Mouse (Mus musculus) liver, embryonic 14.5 days (tissue): ENCODE data around the gene Atp6v0b. TPM values are rescaled to one million over a fixed set of nuclear protein-coding genes. Genes with fewer than 3 reads are reported as not detected.

Experiments used
- ATAC-seq: fragments of 200-750 bp; cut with Nextera tagmentation; 2 replicates; pipeline ENCODE4 v1.8.0; 2017; ENCODE audit warnings: moderate number of reproducible peaks, mild to moderate bottlenecking, moderate library complexity; ENCODE audit not compliant: insufficient read depth
- DNase-seq, 3 experiments: peaks; one replicate each; pipeline ENCODE4 v3.0.0-alpha.2; 2012 to 2013; ENCODE audit warnings: low read depth in 3 of 3, low spot score in 3 of 3
- H3K27ac ChIP-seq: fragments of 300-500 bp; sonication (generic); 2 replicates; pipeline ENCODE4 v1.5.1; 2014; ENCODE audit warnings: moderate library complexity, mild to moderate bottlenecking, control low read depth, inconsistent platforms
- H3K27me3 ChIP-seq: fragments of 300-500 bp; sonication (generic); 2 replicates; pipeline ENCODE4 v1.6.1; 2014; ENCODE audit warnings: mild to moderate bottlenecking, low read length, moderate library complexity; ENCODE audit not compliant: control insufficient read depth, insufficient read depth
- H3K36me3 ChIP-seq: fragments of 300-500 bp; sonication (generic); replicated peaks from 2 replicates; pipeline ENCODE4 v1.6.1; 2014; ENCODE audit warnings: low read depth; ENCODE audit not compliant: control insufficient read depth, insufficient read depth
- H3K4me1 ChIP-seq, 2 experiments: fragments of 200-500 bp in 1 of 2; fragments of 300-500 bp in 1 of 2; sonication (generic) in 1 of 2; replicated peaks; 2 replicates each; pipeline ENCODE4 v1.6.1; 2012 to 2014; ENCODE audit warnings: antibody characterized with exemption in 1 of 2, inconsistent platforms in 1 of 2, low read length in 1 of 2; ENCODE audit not compliant: control insufficient read depth in 2 of 2, insufficient read depth in 2 of 2
- H3K4me2 ChIP-seq: fragments of 300-500 bp; sonication (generic); 2 replicates; pipeline ENCODE4 v1.6.1; 2014; ENCODE audit warnings: low read depth, mild to moderate bottlenecking, control low read depth, moderate library complexity
- H3K4me3 ChIP-seq, 2 experiments: fragments of 200-500 bp in 1 of 2; fragments of 300-500 bp in 1 of 2; sonication (generic) in 1 of 2; 2 replicates each; pipeline ENCODE4 v1.5.1; 2012 to 2014; ENCODE audit warnings: low read depth in 2 of 2, low read length in 2 of 2, mild to moderate bottlenecking in 2 of 2, control low read depth in 1 of 2, inconsistent platforms in 1 of 2, moderate library complexity in 1 of 2; ENCODE audit not compliant: insufficient read depth in 1 of 2
- H3K9ac ChIP-seq: fragments of 300-500 bp; sonication (generic); replicated peaks from 2 replicates; pipeline ENCODE4 v1.6.1; 2014; ENCODE audit warnings: mild to moderate bottlenecking, control low read depth, moderate library complexity
- H3K9me3 ChIP-seq: fragments of 300-500 bp; sonication (generic); 2 replicates; pipeline ENCODE4 v1.6.1; 2016; ENCODE audit warnings: low read length, mixed read lengths; ENCODE audit not compliant: control insufficient read depth
- CTCF ChIP-seq: IDR thresholded peaks from 2 replicates; pipeline ENCODE4 v1.5.1; 2016; ENCODE audit warnings: antibody characterized with exemption, low read depth, control low read depth
- EP300 ChIP-seq: IDR thresholded peaks from 2 replicates; pipeline ENCODE4 v1.6.1; 2016; ENCODE audit warnings: antibody characterized with exemption, low read depth
- WGBS: fragments of 180-500 bp; shearing (Covaris S2); extraction: QIAGEN DNeasy Blood & Tissue Kit; methylation state at CpG from one replicate; pipeline ENCODE4 v1.1.7; 2014; ENCODE audit not compliant: insufficient replicate concordance; 5-methylcytosine and 5-hydroxymethylcytosine counted together
- polyA plus RNA-seq, 2 experiments: library from polyadenylated mRNA; depleted of rRNA in 1 of 2; stranded (reverse) in 1 of 2; unstranded in 1 of 2; fragments of >200 nt; fragmentation: Nextera tagmentation in 1 of 2; extraction: Ambion mirVana in 1 of 2; gene quantifications; 2 replicates each; pipeline versions ENCODE4 v1.2.1 to v1.2.3; 2012 to 2014

Atp6v0b gene
- polyA plus RNA-seq, 2 experiments: 118 to 152 TPM

DNA sequence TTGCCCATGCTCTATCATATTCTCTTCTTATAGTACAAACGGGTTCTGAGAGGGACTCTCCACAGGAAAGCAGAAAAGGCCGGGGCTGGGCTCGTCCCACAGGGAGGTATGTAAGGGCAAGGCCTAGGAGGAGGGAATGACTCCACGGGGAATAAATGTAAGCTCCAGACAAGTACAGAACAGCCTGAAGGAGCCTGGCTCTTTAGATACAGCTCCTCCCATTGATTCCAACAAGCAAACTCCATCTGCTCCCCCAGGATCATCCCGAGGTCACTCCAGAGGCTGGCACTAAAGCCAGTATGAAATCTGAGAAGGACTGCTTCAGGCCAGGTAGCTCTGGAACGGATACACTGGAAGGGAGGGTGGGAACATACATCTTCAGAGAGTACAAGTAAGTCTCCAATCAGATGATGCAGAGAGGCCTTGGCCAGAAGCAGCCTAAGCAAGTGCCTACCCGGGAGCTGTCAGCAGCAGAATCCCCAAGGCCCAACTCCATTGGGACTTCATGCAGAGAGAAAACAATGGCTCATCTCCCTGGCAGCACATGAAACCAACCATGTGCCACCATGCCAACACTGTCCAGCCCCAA is 25.6 kb upstream of the Atp6v0b start:
- Histone ChIP-seq H3K27me3 (no peaks in the 10 kb centered on the region), H3K9me3 (no peaks in the 10 kb centered on the region), H3K27ac (no peak overlapping the region), H3K4me3 (no peak overlapping the region; a peak in 1 of 4 replicates), H3K36me3 (peaks cover 6% of the 10 kb centered on the region; the same call in 1 of the 2 replicates), H3K4me1 (peaks cover 11 to 17% of the 10 kb centered on the region in 2 experiments), H3K4me2 (peak overlapping the region; percentile 93), H3K9ac (no peak overlapping the region)
- DNase-seq (no peak), ATAC-seq (no peak)
- 75% methylated on average over 7 of the region's 7 CpGs for WGBS
- TF ChIP-seq CTCF (no peak), EP300 (no peak)

DNA sequence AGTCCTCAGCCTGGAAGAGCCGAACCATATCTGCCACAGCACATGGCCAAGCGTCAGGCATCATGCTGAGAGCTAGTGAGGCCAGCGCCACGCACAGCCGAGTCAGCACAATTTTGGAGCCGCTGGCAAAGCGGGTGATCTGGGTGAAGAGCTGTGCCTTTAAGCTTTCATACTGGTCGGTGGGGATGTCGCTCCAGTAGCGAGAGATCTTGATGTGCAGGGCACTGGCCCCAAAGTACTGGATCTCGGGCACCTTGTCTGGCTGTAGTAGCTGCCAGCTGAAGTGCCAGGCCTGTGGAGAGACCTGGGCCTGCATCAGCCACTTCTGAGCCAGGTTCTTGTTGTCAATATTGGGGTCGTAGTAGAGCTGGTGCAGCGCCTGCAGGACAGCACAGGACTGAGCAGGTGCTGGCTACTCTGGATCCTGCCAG is 25.0 kb upstream of the Atp6v0b start:
- Histone ChIP-seq H3K4me2 (no peak overlapping the region), H3K9ac (no peak overlapping the region), H3K9me3 (no peaks in the 10 kb centered on the region), H3K27me3 (no peaks in the 10 kb centered on the region), H3K4me3 (no peak overlapping the region), H3K36me3 (peaks cover 6% of the 10 kb centered on the region; the same call in 1 of the 2 replicates), H3K4me1 (peaks cover 11 to 12% of the 10 kb centered on the region in 2 experiments), H3K27ac (no peak overlapping the region)
- TF ChIP-seq EP300: no peak
- TF ChIP-seq CTCF: no peak
- ATAC-seq (no peak), DNase-seq (no peak)
- 89% methylated on average over 13 of the region's 13 CpGs for WGBS

DNA sequence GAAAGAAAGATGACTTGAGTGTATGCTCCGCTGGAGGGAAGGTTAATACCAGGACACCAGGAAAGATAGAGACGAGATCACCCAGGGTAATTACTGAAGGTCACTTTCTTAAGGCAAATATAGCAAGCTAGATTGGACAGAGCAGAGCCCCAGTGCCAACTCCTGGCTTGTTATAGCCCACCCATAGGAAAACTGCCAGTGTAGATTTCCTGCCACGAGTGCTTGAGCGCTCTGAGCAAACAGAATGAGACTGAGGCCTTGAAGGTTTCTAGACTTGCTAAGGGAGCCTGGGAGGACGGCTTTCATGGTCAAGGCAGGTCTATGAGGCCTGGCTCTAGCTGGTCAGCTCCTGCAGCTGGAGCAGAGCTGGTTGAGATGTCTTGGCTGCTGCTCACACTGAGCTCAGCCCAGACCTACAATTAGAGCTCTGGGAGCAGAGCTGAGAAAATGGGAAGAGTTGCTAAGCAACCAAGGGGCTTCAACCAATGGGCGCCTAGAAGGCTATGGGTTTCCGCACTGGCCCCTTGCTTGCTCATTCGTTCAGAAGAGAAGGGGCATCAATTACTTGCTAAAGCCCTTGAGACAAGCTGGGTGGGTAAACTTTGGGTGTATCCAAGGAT is 21.8 kb upstream of the Atp6v0b start:
- Histone ChIP-seq H3K9me3 (no peaks in the 10 kb centered on the region), H3K4me1 (peaks cover 3 to 4% of the 10 kb centered on the region in 2 experiments; a peak in 3 of 4 replicates), H3K27me3 (no peaks in the 10 kb centered on the region), H3K9ac (no peak overlapping the region), H3K4me3 (no peak overlapping the region), H3K4me2 (no peak overlapping the region), H3K36me3 (peaks cover 6% of the 10 kb centered on the region; the same call in 1 of the 2 replicates), H3K27ac (no peak overlapping the region)
- 81% methylated on average over 8 of the region's 8 CpGs for WGBS
- DNase-seq (no peak), ATAC-seq (no peak)
- TF ChIP-seq EP300 (no peak), CTCF (no peak)

DNA sequence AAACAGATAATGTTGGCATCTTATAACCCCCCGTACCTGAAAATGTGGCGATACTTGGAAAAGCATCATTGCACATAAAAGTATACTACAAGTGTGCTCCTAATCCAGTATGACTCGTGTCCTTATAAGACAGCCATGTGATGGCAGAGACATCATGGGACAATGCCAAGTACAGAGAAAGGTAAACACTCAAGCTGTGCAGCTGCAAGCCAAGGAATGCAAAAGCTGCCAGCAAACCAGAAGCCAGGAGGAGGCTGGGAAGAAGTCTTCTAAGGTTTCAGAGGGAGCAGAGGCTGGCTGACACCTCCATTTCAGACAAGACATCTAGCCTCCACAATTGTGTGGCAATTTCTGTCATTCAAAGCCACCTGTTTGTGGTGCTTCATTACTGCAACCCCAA is 19.1 kb upstream of the Atp6v0b start:
- H3K9ac ChIP-seq: no peak overlapping the region
- ATAC-seq (no peak), DNase-seq (no peak)
- no peaks in the 10 kb centered on the region for H3K4me1 ChIP-seq
- WGBS: 86% methylated on average over 3 of the region's 3 CpGs
- H3K27me3 ChIP-seq: no peaks in the 10 kb centered on the region
- TF ChIP-seq CTCF: no peak
- no peak for TF ChIP-seq EP300
- no peaks in the 10 kb centered on the region for H3K9me3 ChIP-seq
- H3K27ac ChIP-seq: no peak overlapping the region
- peaks cover 5% of the 10 kb centered on the region; the same call in 1 of the 2 replicates for H3K36me3 ChIP-seq
- H3K4me2 ChIP-seq: no peak overlapping the region
- H3K4me3 ChIP-seq: no peak overlapping the region

DNA sequence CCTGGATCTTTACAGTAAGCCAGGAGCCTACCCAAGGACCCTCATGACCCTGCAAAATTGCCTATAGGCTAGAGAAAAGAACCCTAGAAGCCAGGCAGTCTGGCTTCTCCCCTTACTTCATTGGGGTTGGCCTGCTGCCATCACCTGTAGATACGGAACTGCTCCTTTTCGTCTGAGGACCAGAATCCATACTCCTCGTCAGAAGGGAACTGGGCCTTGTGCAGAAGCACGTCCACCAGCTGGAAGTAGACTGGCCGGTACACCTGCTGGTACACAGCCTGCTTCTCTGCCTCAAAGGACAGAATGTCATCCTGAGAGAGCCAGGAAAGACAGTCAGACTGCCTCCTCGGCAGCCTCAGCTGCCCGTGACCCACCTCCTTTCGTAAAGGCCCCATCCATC is 17.6 kb upstream of the Atp6v0b start:
- ATAC-seq (no peak), DNase-seq (no peak)
- Histone ChIP-seq H3K27me3 (no peaks in the 10 kb centered on the region), H3K4me2 (no peak overlapping the region), H3K9ac (no peak overlapping the region), H3K27ac (no peak overlapping the region), H3K9me3 (no peaks in the 10 kb centered on the region), H3K36me3 (peaks cover 12% of the 10 kb centered on the region), H3K4me3 (no peak overlapping the region), H3K4me1 (no peaks in the 10 kb centered on the region)
- WGBS: 84% methylated on average over 8 of the region's 8 CpGs
- TF ChIP-seq EP300 (no peak), CTCF (no peak)
